8 mouse cellular contexts compared by ENCODE assay signal in the genomic region with DNA sequence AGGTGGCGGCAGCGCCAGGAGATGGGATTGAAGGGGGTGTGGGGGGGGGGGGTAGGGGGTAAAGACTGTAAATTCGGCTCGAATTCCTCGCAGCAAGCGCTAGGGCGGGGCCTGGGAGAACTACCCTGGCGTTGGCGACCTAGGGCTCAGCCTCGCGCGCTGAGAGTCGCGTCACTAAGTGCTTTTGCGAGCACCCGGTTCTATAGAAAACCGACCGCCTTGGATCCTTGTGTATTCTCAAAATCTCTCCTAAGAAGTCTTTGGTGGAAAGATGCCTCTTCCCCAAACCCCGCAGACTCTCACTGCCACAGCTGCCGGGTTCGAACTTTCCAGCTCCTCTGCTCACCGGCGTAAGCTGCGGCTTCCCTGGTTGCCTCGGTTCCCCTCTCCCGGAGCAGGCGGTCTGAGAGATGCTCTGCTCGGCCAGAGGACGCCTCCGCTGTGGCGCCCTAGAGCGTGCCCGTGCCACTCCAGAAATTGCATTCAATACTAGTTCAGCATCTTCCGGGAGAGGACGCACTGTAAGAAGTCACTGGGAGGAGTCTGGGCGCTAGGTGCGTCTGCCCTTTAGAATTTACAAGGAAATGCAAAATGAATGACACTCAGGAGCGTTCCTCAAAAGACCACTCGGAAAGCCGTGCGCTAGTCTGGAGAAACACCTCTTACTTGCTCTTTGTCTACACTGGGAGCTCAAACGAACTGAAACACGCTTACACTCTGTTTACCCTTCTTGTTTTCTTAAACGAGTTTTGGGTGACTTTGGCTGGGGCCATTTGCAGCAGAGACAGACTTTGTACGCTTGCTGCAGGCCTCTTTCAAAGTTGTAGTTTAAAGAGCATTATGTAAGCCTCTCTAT. TPM values are rescaled to one million over a fixed set of nuclear protein-coding genes. Genes with fewer than 3 reads are reported as not detected.
DNase-seq lines count a peak whose midpoint lies in the region; ATAC-seq lines count a peak whose summit lies in the region.

No protein-coding gene starts in this region.

- H3K27me3 ChIP-seq in embryonic facial prominence, embryonic 10.5 days (replicated peaks; ENCODE audit: low read depth, poor library complexity, severe bottlenecking), result peaks cover 83% of the 10 kb centered on the region
- no peaks in the 10 kb centered on the region for H3K27me3 ChIP-seq in hindbrain, embryonic 12.5 days
- no peaks in the 10 kb centered on the region for H3K27me3 ChIP-seq in midbrain, embryonic 11.5 days (ENCODE audit: control insufficient read depth, insufficient read depth, low read length)

- peaks cover 30% of the 10 kb centered on the region for H3K4me1 ChIP-seq in embryonic facial prominence, embryonic 10.5 days
- peaks cover 26% of the 10 kb centered on the region for H3K4me1 ChIP-seq in hindbrain, embryonic 12.5 days
- H3K4me1 ChIP-seq in midbrain, embryonic 11.5 days (ENCODE audit: control insufficient read depth, insufficient read depth, low read length), result peaks cover 31% of the 10 kb centered on the region

- H3K4me2 ChIP-seq in hindbrain, embryonic 12.5 days (replicated peaks), result peak overlapping the region; percentile 83
- peak overlapping the region; percentile 82 for H3K4me2 ChIP-seq in midbrain, embryonic 11.5 days

- peak overlapping the region; percentile 54 for H3K4me3 ChIP-seq in embryonic facial prominence, embryonic 10.5 days
- H3K4me3 ChIP-seq in hindbrain, embryonic 12.5 days, result peak overlapping the region; percentile 45
- peak overlapping the region; percentile 53 for H3K4me3 ChIP-seq in midbrain, embryonic 11.5 days (ENCODE audit: low read depth, low read length)

- under 1% methylated on average over 45 of the region's 45 CpGs for WGBS in embryonic facial prominence, embryonic 10.5 days
- WGBS in hindbrain, embryonic 12.5 days, result 1% methylated on average over 38 of the region's 45 CpGs
- under 1% methylated on average over 45 of the region's 45 CpGs for WGBS in midbrain, embryonic 11.5 days

- H3K9ac ChIP-seq in hindbrain, embryonic 12.5 days, result peak overlapping the region; percentile 60
- peak overlapping the region; percentile 88 for H3K9ac ChIP-seq in midbrain, embryonic 11.5 days (ENCODE audit: low read length)

- DNase-seq in layer of hippocampus, postnatal 14 days (ENCODE audit: low spot score in 2 of 2), result peak; percentile 33 to 39
- no peak for DNase-seq in layer of hippocampus, adult 8-10 months (ENCODE audit: low spot score in 2 of 2)
- DNase-seq in embryonic facial prominence, embryonic 10.5 days (ENCODE audit: low spot score), result peak; percentile 64
- peak; percentile 97 for DNase-seq in midbrain, embryonic 11.5 days (ENCODE audit: low spot score, missing footprints)
- DNase-seq in thymus, postnatal 4 days, result no peak
- DNase-seq in urinary bladder, postnatal 25 days (ENCODE audit: low spot score), result no peak

- H3K9me3 ChIP-seq in embryonic facial prominence, embryonic 10.5 days, result no peaks in the 10 kb centered on the region
- H3K9me3 ChIP-seq in hindbrain, embryonic 12.5 days (replicated peaks), result no peaks in the 10 kb centered on the region
- H3K9me3 ChIP-seq in midbrain, embryonic 11.5 days (ENCODE audit: control insufficient read depth, low read length), result no peaks in the 10 kb centered on the region

- H3K36me3 ChIP-seq in embryonic facial prominence, embryonic 10.5 days (replicated peaks), result no peaks in the 10 kb centered on the region
- H3K36me3 ChIP-seq in hindbrain, embryonic 12.5 days, result no peaks in the 10 kb centered on the region
- H3K36me3 ChIP-seq in midbrain, embryonic 11.5 days (ENCODE audit: control insufficient read depth, insufficient read depth, low read length), result no peaks in the 10 kb centered on the region

- H3K27ac ChIP-seq in embryonic facial prominence, embryonic 10.5 days (replicated peaks), result peak overlapping the region; percentile 77
- peak overlapping the region; percentile 89 for H3K27ac ChIP-seq in hindbrain, embryonic 12.5 days
- peak overlapping the region; percentile 98 for H3K27ac ChIP-seq in midbrain, embryonic 11.5 days (ENCODE audit: low read depth, low read length)

- ATAC-seq in hindbrain, embryonic 12.5 days (ENCODE audit: low FRiP score), result peak; percentile 53
- peak; percentile 28 for ATAC-seq in midbrain, embryonic 11.5 days (ENCODE audit: low FRiP score)
- ATAC-seq in cerebellum, adult (ENCODE audit: insufficient number of reproducible peaks, low FRiP score, low TSS enrichment), result no peak

RNA-seq across cellular contexts. Expression of gene Pou3f2, which starts 10.2 kb away (rescaled TPM):
- total RNA-seq in layer of hippocampus, postnatal 14 days (2021), result 10 to 100 TPM in 1 of 2 experiments, 1 to 10 TPM in 1; 10.0 to 11.2 TPM
- total RNA-seq in layer of hippocampus, adult 8-10 months (2022), result 10 to 100 TPM in 2 of 4 experiments, 1 to 10 TPM in 2; 9.0 to 10.6 (median 10.0) TPM
- 3.4 and 11.1 TPM in 2 replicates for polyA plus RNA-seq in embryonic facial prominence, embryonic 10.5 days (2016; fragmentation: Nextera tagmentation; extraction: Ambion mirVana)
- 39.0 and 39.6 TPM in 2 replicates for polyA plus RNA-seq in hindbrain, embryonic 12.5 days (2016; fragmentation: Nextera tagmentation; extraction: Ambion mirVana)
- polyA plus RNA-seq in midbrain, embryonic 11.5 days (2014; fragmentation: Nextera tagmentation; extraction: Ambion mirVana), result 55.6 and 66.9 TPM in 2 replicates

Comparison
In these comparisons a context has a peak if more than half of its experiments do, and no peak if none do; other contexts are left out.
1. DNase-seq: peak in layer of hippocampus, postnatal 14 days (2 of 2), embryonic facial prominence, embryonic 10.5 days (single experiment) and midbrain, embryonic 11.5 days (single experiment); none in layer of hippocampus, adult 8-10 months (0 of 2), thymus, postnatal 4 days (single experiment) and urinary bladder, postnatal 25 days (single experiment).
2. Peak in every context shown above with its lines, with median percentiles within 50 percentile points of each other: H3K27ac ChIP-seq and H3K4me3 ChIP-seq.